Mouse (Mus musculus) CD4-positive, CD25-positive, alpha-beta regulatory T cell (primary cell): ENCODE data around the gene Kcnn1. TPM values are rescaled to one million over a fixed set of nuclear protein-coding genes. Genes with fewer than 3 reads are reported as not detected.

Experiments
- polyA plus RNA-seq: library from polyadenylated mRNA; unstranded; fragments of 100-300 nt; shearing (Covaris generic); gene quantifications from one replicate; pipeline ENCODE4 v1.2.1, GENCODE M21; 2017

Kcnn1 gene
- polyA plus RNA-seq, result not detected

DNA sequence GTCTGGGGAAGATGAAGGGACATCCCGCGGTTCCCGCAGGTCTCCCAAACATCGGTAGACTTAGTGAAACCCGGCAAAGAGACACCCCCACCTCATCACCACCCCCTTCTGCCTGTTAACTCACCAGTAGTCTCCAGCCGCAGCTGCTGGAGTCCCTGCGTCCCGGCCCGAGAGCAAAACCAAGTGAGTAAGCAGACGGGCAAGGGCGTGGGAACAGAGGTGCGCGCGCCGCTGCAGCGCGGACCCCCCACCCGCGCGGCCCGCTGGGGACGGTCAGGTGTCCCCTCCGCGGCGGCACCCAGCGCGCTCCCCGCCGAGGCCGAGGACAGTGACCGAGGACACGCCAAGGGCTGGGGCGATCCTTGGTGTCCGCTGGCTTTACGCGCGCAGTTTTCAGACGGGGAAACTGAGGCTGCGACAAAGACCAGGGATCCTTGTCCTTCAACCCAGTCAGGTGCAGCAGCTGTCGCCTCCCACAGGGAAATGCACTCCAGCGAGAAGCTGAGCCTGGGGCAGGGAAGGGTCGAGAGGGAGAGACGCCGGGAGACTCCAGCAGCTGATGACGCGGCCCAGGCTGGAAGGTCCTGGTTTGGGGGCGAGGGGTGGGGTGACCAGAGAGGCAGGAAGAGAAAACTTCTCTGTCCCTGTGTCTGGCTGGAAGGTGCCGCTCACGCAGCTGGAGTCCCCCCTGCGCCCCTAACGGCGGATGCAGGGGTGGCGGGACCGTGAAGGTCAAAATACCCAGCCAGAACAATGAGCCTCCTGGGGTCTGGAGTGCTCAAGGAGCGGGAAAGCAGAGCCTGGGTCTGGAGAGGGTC, at the start of gene Kcnn1:
TSS of gene Kcnn1 (minus strand) at position 435 of the 818 bp plus-strand sequence.

DNA sequence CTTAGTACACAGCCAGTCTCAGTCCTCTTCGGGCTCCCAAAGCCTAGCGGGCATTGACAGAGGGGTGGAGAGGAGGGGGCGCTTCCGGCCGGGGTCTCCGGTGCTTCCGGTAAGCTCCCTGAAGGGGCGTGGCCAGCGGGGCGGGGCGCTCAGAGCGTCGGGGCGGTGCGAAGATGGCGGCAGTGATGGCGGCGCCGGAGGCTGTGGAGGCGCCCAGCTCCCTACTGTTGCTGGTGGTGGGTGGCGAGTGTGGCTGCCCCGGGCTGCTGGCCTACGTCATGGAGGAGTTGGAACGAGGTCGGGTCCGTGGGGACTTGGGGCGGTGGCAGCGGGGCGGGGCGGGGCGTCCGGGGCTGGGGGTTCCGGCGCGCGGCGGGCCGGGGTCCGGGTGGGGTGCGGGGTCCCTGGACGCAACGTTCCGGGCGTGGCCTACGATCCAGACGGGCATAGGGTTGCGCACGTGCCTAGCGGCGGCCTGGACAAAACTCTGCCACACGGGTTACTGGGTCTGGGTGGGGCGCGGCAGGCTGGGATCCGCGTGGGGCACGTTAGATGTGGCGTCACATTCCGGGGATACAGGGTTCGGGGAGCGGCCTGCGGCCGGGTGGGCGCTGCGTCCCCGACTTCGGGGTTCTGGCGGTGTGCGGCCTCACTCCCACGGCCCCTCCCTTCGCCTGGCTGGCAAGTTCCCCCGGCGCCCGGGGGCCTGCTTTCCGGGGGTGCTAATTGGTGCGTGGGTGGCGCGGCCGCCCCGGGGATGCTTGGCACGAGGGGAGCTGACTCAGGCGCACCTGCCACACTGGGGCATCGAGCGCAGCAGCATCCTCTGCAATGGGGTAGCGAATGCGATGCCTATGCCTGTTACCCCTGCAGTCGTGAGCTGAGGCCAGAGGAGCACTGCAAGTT, 43.0 kb upstream of the Kcnn1 start, which contains the start of gene Map1s:
TSS of gene Map1s (plus strand) at position 102 of the 906 bp plus-strand sequence.

DNA sequence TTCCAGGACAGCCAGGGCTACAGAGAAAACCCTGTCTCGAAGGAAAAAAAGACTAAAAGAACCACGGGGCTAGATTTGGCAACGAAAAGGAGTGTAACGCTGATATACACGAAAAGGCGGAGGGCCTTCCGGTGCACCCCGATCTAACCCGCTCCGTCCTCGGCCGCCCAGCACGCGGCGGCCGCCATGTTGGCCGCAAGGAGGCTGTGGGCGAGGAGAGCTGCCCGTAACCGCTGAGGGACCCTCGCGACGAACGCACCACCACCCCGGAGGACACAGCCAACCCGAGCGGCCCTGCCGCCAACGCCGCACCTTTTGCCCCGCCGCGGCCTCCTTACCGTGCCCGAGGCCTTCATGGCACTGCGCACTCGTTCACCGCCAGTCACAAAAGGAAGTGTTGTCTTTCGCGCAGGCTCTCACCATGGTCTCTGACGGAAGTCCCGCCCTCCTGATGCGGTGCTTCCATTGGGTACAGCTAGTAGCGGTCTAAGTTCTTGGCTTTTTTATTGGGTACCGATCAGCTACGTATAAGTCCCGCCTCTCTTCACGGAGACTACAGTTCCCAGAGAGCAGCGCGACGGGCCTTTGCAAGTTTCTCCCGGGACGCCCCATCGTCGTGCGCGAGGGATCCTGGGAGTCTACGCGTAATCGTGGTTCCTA, 34.1 kb upstream of the Kcnn1 start, which contains the start of gene Rpl18a:
TSS of gene Rpl18a (minus strand) at position 392 of the 660 bp plus-strand sequence.

DNA sequence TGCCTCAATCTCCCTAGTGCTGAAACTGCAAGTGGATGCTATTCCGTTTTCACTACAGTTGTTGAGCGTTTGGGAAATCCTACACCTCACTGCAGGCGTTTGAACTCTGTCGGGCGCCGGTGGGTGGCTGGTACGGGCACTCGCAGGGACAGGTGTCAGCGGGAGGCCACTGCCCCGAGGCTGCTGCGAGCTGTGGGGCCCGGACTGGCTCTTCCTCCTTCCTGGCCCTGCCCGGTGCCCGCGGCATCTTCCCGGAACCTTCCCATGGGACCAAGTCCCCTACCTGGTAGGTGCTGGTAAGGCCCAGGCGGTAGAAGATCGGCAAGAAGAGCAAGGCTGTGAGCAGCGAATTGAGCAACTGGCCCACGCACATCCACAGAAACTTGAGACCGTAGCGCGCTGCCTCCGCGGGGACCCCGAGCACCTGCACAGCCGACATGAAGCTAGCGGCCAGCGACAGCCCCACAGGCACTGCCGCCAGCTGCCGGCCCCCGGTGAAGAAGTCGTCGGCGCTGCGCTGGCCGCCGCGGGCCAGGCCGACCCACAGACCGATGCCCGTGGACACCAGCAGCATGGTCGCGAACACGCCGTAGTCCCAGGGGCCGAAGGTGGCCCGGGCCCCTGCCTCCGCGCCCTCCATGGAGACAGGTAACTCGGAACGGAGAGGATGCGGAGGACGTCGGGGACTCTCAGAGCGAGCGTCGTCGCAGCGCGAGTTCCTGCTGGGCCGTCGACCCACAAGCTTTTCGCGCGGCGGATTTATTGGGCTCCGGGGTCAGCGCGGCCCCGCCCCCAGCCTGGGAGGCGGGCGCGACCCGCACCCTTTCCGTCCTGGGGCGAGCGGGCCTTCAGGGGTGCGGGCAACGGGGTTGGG, 29.2 kb upstream of the Kcnn1 start, which contains the start of gene Slc5a5:
TSS of gene Slc5a5 (minus strand) at position 736 of the 874 bp plus-strand sequence.

DNA sequence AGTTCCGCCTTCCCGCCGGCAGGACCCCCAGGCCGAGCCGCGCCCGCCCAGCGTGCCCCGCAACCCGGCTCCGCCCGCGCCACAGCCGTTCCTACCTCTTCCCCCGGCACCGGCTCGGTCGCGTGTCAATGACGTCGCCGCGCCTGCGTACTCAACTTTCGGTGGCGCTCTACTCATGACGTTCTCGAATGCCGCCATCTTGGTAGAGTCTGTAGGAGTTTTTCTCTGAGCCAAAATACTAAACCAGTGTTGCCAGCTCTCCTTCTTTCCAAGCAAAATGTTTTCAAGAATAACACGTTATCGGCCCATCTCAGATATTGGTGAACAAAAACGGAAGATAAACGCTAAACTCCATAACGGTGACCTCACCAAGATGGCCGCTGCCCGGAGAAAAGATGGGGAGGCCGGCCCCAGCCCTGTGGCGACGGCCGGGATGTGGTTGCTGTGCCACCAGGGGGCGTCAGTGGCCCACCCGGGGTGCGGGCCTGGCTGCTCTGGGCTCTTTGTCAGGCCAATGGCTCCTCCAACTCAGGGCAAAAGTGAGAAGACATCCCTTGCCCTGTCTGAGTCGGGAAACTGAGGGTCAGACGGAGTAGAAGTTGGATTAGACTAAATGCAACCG, 10.4 kb upstream of the Kcnn1 start, which contains the start of gene Ccdc124:
TSS of gene Ccdc124 (minus strand) at position 572 of the 622 bp plus-strand sequence.

DNA sequence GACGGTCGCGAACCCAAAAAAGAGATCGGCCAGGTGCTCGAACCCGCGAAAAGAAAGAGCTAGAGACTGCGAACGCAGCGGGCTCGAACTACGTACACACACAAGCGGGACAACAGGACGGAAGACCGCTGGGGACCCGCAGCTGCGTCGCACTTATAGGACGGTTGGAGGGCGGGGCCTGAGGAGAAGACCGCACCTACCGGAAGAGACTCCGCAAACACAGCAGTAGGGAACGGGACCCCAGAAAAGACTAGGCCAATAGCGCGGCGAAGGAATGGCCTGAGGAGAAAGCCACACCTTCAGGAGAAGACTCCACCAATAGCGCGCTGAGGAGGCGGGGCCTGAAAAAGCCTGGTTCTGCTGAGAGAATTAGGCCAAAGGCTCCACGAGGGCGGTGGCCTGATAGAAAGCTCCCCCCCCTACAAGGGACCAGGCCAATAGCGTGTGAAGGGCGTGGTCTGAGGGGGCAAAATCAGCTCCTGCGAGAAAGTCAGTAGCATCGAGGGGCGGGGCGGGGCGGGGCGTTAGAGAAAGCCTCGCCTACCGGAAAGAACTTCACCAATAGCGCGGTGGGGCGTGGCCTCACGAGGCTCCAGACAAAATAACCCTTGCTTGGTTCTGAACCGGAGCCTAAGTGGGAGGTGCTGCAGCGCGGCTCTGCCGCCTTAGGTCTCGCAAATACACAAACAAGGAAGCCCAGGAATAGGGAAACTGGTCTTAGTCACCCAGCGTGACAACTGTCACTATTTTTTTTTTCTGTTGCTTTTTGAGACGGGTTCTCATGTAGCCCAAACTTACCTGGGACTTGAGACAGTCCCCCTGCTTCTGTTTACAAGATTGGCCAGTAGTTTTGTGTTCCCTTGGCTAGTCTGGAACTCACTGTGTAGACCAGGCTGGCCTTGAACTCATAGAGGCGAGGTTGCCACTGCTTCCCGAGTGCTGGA, 23.4 kb downstream of the Kcnn1 start, which contains the start of gene Arrdc2:
TSS of gene Arrdc2 (minus strand) at position 313 of the 944 bp plus-strand sequence.

DNA sequence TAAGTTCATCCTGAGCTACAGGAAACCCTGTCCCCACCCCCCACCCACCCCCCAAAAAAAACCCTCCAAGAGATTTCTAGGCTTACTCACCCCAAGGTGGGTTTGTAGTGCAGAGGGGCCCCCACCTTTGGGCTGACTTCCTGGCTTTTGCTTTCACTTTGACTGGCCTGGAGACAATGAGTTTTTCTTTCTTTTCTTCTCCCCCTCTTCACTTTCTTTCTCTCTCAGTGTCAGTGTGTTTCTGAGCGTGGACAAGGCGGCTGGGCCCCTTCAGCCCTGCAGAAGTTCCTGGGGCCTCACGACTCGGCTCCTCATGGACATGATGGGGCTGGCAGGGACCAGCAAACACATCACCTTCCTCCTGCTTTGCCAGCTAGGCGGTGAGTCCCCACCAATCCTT, 54.8 kb downstream of the Kcnn1 start, which contains the start of gene Il12rb1:
TSS of gene Il12rb1 (plus strand) at position 211 of the 400 bp plus-strand sequence.

DNA sequence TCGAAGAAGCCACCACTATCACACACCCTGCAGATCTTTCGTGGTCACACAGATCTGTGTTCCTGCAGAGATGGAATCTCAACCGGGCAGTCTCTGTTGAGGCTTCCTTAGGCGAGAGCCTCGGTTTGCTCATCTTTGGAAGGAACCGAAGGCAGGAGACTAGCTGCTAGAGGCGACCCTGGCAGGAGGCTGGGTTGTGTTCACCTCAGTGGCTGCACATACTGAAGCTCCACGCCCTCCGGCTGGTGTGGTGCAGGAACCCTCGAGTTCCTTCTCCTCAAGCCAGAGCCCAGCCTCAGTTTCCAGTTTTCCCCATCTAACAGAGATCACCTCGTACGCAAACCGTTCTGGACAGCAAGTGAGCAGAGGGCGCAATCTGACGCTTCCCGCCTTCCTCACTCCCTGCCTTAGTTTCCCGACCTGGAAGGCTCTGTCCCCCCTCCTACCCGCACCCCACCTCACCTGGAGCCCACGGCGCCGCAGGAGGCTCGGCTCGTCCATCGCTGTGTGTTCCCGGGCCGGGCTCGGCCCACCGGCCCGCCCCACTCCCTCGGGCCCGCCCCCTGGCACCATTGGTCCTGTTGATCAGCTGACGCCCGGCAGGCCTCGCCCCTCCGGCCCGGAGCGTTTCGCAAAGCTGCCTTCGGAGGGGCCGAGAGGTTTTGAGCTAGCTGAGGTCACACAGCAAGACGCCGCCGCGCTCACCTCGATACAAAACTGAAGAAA, 58.4 kb downstream of the Kcnn1 start, which contains the start of gene Mast3:
TSS of gene Mast3 (minus strand) at position 574 of the 726 bp plus-strand sequence.

Other genes starting within 250 kb of the Kcnn1 start
- 0.24 TPM for gene Lrrc25, start 247.1 kb downstream of the Kcnn1 start, polyA plus RNA-seq
- not detected for gene Gdf15, start 230.8 kb downstream of the Kcnn1 start, polyA plus RNA-seq
- gene Pgpep1, start 202.9 kb downstream of the Kcnn1 start, polyA plus RNA-seq, result 5.5 TPM
- 379 TPM for gene Lsm4, start 190.0 kb downstream of the Kcnn1 start, polyA plus RNA-seq
- 866 TPM for gene Jund, start 164.3 kb downstream of the Kcnn1 start, polyA plus RNA-seq
- gene Iqcn, start 159.8 kb downstream of the Kcnn1 start, polyA plus RNA-seq, result 0.16 TPM
- not detected for gene Gm3336, start 144.7 kb downstream of the Kcnn1 start, polyA plus RNA-seq
- 0.98 TPM for gene Pde4c, start 139.5 kb downstream of the Kcnn1 start, polyA plus RNA-seq
- 13.2 TPM for gene Rab3a, start 108.6 kb downstream of the Kcnn1 start, polyA plus RNA-seq
- gene Mpv17l2, start 102.3 kb downstream of the Kcnn1 start, polyA plus RNA-seq, result 71.6 TPM
- gene Pik3r2, start 86.5 kb downstream of the Kcnn1 start, polyA plus RNA-seq, result 32.8 TPM
- gene Mast3, start 58.2 kb downstream of the Kcnn1 start, polyA plus RNA-seq, result 97.6 TPM
- gene Il12rb1, start 54.8 kb downstream of the Kcnn1 start, polyA plus RNA-seq, result 34.9 TPM
- 23.7 TPM for gene Arrdc2, start 23.5 kb downstream of the Kcnn1 start, polyA plus RNA-seq
- gene Ccdc124, start 10.7 kb upstream of the Kcnn1 start, polyA plus RNA-seq, result 64.8 TPM
- not detected for gene Slc5a5, start 29.5 kb upstream of the Kcnn1 start, polyA plus RNA-seq
- 5,768 TPM for gene Rpl18a, start 34.2 kb upstream of the Kcnn1 start, polyA plus RNA-seq
- 74.7 TPM for gene Map1s, start 42.7 kb upstream of the Kcnn1 start, polyA plus RNA-seq